Mouse (Mus musculus) bone marrow macrophage, adult 2 months (primary cell): ENCODE results near the gene Ano3. TPM values are rescaled to one million over a fixed set of nuclear protein-coding genes. Genes with fewer than 3 reads are reported as not detected.
"Not testable (repeated sequence)": the region's sequence is repeated elsewhere in the genome, so short reads cannot be mapped to it uniquely, and the experiment has no call there.

ENCODE experiments used
- H3K27ac ChIP-seq: 2 replicates; pipeline ENCODE4 v1.5.1; 2012; ENCODE audit warnings: low read depth, low read length; ENCODE audit not compliant: insufficient read depth
- H3K4me1 ChIP-seq: 2 replicates; pipeline ENCODE4 v1.6.1; 2012; ENCODE audit warnings: low read length; ENCODE audit not compliant: control insufficient read depth, insufficient read depth
- H3K4me3 ChIP-seq: 2 replicates; pipeline ENCODE4 v1.5.1; 2012; ENCODE audit warnings: mild to moderate bottlenecking, low read length, moderate library complexity; ENCODE audit not compliant: insufficient read depth
- CTCF ChIP-seq: IDR thresholded peaks from 2 replicates; pipeline ENCODE4 v1.5.1; 2012; ENCODE audit warnings: low read depth, mild to moderate bottlenecking, low read length, moderate library complexity
- POLR2A ChIP-seq: IDR thresholded peaks from 2 replicates; pipeline ENCODE4 v1.6.1; 2012; ENCODE audit warnings: mild to moderate bottlenecking, low read depth, low read length, borderline replicate concordance
- polyA plus RNA-seq: library from polyadenylated mRNA; stranded (reverse); fragments of >200 nt; gene quantifications from 2 replicates; pipeline ENCODE4 v1.2.4, GENCODE M21; 2012; ENCODE audit not compliant: missing spikeins, insufficient read depth, insufficient read length

Ano3 gene
- not detected in 2 replicates for polyA plus RNA-seq

DNA sequence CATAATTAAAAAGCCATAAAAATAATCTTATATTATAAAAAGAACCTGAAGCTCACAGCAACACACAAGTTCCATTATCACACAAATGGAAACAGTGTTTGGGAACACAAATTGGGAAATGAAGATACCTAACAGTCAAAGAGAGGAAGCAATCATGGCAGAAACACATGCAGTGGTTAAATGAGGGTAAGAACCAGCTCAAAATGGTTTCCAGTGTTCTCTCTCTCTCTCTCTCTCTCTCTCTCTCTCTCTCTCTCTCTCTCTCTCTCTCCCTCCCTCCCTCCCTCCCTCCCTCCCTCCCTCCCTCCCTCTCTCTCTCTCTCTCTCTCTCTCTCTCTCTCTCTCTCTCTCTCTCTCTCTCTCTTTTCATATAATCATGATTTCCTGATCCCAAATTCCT lies at the start of gene Ano3:
Ano3 (minus strand) TSS at position 101 of the 400 bp plus-strand sequence.
- H3K4me3 ChIP-seq, H3K27ac ChIP-seq: not testable (repeated sequence)

DNA sequence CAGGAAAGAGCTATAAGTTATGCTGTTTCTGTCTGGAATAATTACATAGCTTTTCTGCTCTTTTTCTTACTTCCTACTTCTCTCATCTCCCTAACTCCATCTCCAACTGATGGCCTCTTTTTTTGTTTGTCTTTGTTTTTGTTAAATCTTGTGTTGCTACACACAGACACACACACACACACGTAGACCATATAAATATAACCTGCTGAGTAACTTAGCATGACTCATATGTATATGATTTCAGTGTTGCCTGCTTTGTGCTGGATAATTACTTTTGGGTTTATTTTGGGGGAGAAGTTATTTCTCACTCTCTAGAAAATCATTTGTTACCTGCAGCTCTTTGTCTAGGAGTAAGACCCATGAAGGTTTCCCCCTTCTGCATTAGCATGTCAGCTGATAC lies 39.3 kb upstream of the Ano3 start:
- no peaks in the 10 kb centered on the region for H3K4me1 ChIP-seq
- TF ChIP-seq POLR2A (no peak), CTCF (no peak)
- no peak overlapping the region for H3K4me3 ChIP-seq
- H3K27ac ChIP-seq = no peak overlapping the region

More for the DNA sequence above, at the start of gene Ano3:
- not testable (repeated sequence) for H3K4me1 ChIP-seq

GRCm38 (mm10) chr2:110989539-110989938 lies 38.8 kb upstream of the Ano3 start:
- H3K4me3 ChIP-seq = no peak overlapping the region

GRCm38 (mm10) chr2:110985853-110986271 lies 35.1 kb upstream of the Ano3 start:
- TF ChIP-seq POLR2A (no peak), CTCF (no peak)
- Histone ChIP-seq H3K27ac (no peak overlapping the region), H3K4me1 (no peaks in the 10 kb centered on the region)

More at GRCm38 (mm10) chr2:110989539-110989938, 38.8 kb upstream of the Ano3 start:
- TF ChIP-seq POLR2A (no peak), CTCF (no peak)
- Histone ChIP-seq H3K4me1 (no peaks in the 10 kb centered on the region), H3K27ac (no peak overlapping the region)

GRCm38 (mm10) chr2:110981733-110982132 lies 31.0 kb upstream of the Ano3 start:
- H3K4me3 ChIP-seq = no peak overlapping the region
- no peak overlapping the region for H3K27ac ChIP-seq
- H3K4me1 ChIP-seq = no peaks in the 10 kb centered on the region
- no peak for TF ChIP-seq CTCF
- TF ChIP-seq POLR2A = no peak

More at GRCm38 (mm10) chr2:110985853-110986271, 35.1 kb upstream of the Ano3 start:
- no peak overlapping the region for H3K4me3 ChIP-seq

DNA sequence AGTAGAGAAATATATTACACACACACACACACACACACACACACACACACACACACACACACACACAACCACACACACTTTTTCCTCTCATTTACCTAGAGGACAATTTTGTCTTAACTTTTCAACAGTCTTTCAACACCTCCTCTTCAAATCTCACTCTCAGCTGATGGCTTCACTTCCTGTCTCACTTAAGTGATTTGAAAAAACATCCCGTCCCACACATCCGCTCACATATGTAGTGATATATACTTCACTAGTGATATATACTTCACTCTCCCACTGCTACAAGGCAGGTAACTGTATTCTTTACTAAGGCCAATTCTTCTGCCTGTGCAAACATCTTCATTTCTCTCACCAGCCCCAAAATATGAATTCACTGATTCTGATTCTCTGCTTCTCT lies 28.9 kb upstream of the Ano3 start:
- H3K4me3 ChIP-seq = no peak overlapping the region
- H3K27ac ChIP-seq = no peak overlapping the region
- H3K4me1 ChIP-seq = no peaks in the 10 kb centered on the region
- TF ChIP-seq POLR2A = no peak
- no peak for TF ChIP-seq CTCF

DNA sequence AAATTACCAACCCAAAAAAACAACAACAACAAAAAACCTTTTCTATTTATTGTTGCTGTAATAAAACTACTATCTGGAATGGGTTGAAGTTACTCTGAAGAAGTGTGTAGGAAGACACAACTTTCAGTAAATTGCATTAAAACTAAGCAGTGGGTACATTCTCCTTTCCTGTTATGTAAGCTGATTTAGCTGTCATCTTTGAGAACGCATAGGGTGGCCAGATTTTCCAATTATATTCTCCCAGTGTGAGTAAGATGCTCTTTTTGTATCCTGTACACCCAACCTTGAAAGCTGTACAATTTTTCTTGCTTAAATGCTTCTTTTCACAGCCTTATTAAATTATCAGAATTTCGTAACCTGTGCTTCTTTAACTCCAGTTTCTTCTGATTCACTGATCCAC lies 26.1 kb upstream of the Ano3 start:
- Histone ChIP-seq H3K27ac (no peak overlapping the region), H3K4me1 (no peaks in the 10 kb centered on the region), H3K4me3 (no peak overlapping the region)
- TF ChIP-seq POLR2A (no peak), CTCF (no peak)

DNA sequence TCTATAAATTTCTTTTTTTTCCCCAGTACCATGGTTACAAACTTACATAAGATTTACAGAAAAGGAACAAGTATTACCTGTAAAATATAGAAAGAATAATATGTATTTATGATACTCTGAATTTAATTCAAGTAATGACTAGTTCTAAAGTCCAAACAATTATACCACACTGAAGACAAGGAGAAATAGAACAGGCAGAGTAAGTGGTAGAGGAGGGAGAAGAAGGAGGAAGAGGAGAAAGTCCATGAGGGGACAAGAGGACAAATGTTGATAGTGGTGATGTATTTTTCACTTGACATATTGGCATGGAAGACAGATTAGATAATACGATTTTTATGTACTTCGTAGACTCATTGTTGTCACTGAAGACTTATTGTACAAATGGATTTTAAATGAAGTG lies 19.4 kb upstream of the Ano3 start:
- Histone ChIP-seq H3K4me3 (no peak overlapping the region), H3K4me1 (no peaks in the 10 kb centered on the region), H3K27ac (no peak overlapping the region)
- TF ChIP-seq CTCF (no peak), POLR2A (no peak)

GRCm38 (mm10) chr2:110965398-110965797 lies 14.7 kb upstream of the Ano3 start:
- TF ChIP-seq CTCF (no peak), POLR2A (no peak)

GRCm38 (mm10) chr2:110950432-110950803 lies 305 bp downstream of the Ano3 start:
- TF ChIP-seq CTCF (no peak), POLR2A (no peak)
- Histone ChIP-seq H3K4me1 (no peaks in the 10 kb centered on the region), H3K4me3 (no peak overlapping the region), H3K27ac (no peak overlapping the region)

More at GRCm38 (mm10) chr2:110965398-110965797, 14.7 kb upstream of the Ano3 start:
- H3K4me3 ChIP-seq = no peak overlapping the region
- no peaks in the 10 kb centered on the region for H3K4me1 ChIP-seq
- H3K27ac ChIP-seq = no peak overlapping the region
